Mouse (Mus musculus) kidney, postnatal 25 days (tissue): ENCODE data around the gene Mipol1.
"Not testable (repeated sequence)": the region's sequence is repeated elsewhere in the genome, so short reads cannot be mapped to it uniquely, and the experiment has no call there.

Experiments used
- DNase-seq, 2 experiments: peaks; one replicate each; pipeline ENCODE4 v3.0.0; 2021; ENCODE audit warnings: mixed read lengths in 2 of 2

The Mipol1 gene

DNA sequence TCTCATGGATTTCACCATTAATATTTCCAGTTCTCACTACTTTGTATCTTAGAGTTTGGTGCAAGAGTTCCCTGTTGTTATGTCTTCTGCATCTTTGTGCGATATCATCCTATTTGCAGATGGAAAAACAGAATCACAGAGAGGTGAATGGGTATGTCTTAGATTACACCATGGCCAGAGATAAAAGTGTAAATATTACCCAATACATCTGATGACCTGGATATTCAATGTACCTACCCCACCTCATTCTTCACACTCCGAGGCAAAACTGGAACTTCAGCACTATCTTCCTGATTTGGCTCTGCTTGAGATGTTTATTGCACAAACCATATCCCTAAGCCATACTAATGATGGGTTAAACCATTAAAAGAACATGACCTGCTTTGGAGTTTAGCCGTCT lies 198.0 kb downstream of the Mipol1 start:
- no peak for DNase-seq

DNA sequence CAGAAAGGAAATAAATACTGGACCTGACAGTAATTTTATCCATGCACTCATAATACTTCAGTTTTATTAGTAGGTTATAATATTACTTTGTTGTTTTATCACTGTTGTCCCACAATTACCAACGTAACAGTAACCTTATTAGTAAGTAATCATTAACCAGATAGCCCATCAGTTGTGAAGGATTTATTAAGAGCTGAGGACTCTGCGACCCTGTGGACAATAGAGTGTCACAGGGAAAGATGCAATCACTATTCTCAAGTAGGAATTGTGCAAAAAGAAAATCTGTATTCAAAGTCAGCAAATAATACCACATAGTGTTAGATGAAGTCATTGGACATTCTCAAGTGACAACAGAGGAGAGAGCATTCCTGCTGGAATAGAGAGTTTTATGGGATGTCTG lies 198.5 kb downstream of the Mipol1 start:
- DNase-seq: no peak

DNA sequence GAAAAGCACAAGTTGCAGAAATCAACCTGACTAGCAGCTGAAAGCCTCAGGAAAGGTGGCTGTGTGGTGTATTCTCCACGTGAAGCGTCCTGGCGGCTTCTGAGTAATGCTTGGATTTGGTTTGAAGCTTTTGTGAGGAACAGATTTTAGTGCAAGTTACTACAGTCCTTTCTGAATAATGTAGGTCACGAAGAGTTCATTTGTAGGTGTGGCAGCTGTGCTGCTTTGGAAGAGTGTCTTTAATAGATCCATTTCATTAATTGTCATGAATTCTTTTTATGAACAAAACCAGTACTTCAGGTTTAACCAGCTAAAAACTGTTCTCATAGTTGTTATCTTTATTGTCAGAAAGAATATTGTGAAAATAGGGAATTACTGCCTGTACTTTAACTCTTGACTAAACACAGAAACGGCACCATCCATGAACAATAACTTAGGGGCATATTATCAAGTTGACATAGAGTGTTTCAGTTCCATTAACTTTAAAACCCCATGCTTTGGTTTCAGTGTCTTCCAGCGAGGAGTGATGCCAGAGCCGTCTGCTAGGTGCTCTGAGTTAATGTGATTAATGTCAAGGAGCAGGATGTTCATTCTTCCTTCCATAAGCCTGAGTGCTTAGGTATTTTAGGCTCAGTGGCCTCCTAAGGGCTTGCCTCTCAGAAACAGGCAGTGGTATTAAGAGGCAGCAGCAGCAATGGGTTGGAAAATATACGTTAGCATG lies 206.9 kb downstream of the Mipol1 start:
- not testable (repeated sequence) for DNase-seq

DNA sequence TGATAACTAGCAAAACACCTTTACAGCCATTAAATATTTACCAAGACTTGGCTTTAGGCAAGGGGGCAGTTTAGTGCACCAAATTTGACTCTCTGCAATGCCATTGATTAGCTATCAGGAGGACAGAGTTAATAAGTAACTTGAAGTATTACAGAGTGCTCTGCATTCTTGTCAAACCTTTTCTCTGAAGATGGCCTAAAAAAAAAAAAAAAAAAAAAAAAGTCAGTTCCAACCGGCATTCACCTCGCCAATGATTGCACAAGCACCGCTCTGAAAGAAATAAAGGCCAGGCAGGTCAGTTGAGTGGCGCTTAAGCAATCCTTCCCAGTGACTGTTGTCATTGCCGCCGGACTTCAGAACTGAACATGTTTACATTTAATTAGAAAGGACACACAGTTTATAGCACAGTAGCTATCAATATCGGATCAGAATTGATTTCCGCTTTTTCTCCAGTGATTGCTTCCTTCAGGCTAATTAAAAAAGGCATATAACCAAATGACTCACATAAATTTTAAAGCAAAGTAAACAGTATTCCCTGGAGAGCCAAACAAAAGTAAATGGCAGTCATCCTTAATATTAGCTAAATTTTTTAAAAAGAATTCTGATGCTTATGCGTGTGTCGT lies 214.2 kb downstream of the Mipol1 start:
- DNase-seq: no peak

DNA sequence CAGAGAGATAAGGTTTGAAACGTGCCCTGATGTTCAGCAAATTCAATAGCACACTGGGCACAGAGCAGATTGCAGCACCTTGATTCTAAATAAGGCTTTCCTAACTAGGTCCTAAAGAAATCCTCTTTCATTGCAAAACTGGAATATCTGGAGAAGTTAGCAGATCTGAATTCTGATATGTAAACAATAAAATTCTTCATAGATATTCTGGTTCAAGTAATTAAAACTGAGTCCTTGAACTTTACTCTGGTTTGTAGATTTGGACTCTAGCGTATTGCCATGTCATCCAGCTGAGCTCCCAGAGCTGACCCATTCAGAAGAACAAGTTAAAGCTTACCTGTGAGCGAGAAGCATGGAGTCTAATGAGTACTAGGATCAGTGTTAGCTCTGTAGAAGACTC lies 217.1 kb downstream of the Mipol1 start:
- no peak for DNase-seq

DNA sequence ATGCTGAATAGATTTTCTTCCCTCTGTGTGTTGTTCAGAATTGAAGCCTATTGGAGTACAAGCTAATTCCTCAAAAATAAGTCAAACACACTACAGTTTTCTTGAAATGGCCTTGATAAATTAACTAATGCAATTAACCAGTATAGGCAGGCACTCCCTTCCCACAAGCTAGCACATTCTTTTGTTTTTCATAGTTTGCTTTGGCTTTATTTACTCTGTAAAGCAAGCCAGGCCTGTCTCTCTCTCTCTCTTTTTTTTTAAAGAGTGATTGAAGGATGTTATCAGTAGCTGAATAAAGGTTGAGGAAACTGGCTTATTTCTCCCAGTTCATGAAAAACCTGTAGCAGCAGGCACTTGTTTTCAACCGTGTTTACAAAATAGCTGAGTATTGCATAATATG lies 219.1 kb downstream of the Mipol1 start:
- no peak for DNase-seq

DNA sequence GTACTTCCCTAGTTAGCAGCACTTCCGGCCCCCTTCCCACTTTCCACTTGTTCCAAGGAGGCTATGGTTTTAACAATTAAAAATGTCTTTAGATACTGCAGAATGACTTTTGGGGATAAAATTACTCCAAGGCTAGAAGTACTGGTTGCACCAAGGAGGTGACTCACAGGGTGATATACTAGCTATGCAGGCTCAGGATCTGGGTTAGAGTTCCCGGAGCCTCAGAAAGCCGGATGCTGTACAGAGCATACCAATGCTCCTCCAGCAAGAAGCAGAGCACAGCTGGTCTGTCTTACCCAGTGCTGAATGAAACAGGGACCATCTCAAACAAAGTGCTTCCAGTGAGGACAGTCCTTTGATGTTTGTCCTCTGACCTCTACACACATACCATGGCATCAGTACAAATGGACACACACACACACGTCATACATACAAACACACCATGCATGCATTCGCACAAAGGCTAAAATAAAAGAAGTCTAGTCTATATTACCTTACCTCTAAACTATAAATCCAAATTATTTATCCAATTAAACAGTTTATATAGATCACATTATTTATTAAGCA lies 219.9 kb downstream of the Mipol1 start:
- DNase-seq: no peak

DNA sequence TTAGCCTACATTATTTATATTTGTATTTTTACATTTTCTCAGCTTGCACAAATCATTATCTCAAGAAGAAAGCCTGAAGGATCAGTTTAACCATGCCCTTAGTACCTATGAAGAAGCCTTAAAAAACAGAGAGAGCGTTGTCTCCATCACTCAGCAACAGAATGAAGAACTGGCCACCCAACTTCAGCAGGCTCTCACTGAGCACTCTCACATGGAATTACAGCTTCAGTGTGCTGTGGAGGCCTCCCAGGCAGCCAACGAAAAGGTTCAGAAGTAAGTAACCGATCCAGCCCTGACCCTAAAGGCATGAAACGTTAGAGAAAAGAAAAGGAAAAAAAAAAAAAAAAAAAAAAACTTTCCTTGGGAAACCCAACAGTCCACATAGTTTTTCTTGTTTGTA lies 226.7 kb downstream of the Mipol1 start:
- no peak for DNase-seq

DNA sequence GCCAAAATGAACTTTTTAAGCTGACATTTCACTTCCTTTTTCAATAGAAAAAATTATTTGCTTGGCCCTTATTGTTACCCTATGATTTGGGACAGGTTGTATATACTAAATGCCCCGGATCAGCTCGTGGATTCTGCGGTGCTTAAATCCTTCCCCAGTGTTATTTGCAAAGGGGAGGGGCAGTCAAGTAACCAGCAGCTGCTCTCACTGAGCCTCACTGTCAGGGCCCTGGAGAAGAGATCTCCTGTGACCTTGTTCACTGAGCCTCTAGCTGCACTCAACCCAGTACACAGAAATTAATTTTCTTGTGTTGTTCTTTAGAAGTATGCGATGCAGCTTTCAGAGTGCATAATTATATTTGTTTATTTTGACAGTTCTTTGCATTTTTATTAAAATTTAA lies 227.1 kb downstream of the Mipol1 start:
- DNase-seq: no peak

DNA sequence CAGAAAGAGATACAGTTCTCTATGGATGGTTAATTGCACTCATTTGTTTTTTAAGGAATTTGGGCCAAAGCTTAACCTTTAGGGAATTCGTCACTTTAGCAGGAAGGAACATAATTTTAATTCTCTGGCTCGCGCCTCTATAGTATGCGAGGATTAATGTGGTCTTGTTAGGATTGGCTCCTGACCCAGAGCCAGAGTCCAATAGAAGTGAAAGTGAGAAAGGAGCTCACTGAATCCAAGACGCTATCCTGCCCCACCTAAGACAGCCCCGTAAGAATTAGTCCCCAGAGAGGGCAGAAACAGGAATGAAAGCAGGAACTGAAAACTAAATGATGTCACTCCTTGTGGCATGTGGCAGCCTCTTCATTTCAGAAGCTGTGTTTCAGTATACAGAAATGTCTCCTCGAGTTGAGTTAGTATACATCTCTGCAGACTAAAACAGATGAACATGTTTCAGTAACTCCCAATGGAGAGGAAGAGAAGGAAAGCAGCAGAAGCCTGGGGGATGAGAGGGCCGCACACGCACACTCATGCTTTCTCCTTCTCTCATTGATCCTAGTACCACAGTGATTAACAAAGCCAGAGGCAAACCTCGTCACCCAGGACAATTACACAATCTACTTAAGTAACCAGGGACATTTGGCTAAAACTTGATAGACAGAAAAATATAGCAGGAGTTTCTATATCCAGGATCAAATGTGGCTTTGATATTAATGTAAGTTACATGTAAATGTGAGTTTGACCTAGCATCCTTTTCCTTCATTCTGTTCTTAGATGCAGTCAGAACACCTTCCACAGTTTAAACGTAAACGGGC lies 234.5 kb downstream of the Mipol1 start:
- DNase-seq: no peak

DNA sequence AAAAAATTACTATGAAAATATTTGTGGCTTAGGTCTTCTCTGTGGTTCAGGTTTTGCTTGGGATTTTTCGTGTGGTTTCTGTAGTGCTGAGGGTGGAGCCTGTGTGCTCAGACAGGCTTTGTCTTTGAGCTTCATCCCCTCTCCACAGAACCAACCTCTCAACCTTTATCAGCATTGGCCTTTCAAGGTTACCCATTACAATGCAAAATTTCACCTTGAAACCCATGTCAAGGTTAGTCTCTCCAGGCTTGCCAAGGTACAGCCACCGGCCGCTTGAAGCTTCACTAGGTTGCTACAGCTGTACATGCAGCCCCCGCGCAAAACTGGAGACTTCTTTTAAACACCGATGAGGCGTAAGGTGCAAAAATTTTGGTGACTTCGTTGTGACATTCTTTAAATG lies 241.6 kb downstream of the Mipol1 start:
- DNase-seq: no peak

DNA sequence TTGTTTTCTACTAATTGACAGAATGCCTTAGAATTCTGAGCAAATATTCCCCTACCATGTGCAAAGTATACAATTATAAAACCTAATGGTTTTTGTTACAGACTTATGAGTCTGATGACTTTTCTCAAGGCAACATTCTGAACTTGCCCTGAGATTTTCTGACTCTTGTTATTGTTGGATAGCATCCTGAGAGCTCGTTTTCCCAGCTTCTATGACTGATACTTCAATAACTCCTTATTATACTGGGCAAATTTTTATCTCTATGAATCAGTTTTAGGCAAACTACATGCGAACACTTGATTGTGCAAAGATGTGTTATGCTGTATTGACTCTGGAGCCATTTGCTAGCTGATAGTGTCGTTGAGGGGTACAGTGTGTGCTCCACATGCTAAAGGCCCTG lies 246.6 kb downstream of the Mipol1 start:
- DNase-seq: no peak

DNA sequence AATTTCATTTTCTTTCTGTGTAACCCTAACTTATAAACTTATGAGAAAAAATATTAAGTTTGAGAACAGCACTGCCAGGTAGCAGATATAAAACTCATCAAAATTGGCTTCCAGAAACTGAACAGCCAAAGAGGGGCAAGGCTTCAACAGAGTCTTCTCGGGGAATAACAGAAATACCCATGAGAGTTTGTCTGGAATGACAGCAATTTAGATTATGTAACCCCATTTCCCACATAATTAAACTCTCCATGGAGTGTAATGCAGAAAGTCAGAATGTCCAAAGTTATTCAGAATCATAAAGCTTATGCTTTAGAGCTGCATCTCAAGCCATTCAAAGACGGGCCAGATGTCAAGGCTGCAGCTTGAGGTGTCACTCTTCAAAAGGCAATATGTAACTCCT lies 251.6 kb downstream of the Mipol1 start:
- DNase-seq: no peak

DNA sequence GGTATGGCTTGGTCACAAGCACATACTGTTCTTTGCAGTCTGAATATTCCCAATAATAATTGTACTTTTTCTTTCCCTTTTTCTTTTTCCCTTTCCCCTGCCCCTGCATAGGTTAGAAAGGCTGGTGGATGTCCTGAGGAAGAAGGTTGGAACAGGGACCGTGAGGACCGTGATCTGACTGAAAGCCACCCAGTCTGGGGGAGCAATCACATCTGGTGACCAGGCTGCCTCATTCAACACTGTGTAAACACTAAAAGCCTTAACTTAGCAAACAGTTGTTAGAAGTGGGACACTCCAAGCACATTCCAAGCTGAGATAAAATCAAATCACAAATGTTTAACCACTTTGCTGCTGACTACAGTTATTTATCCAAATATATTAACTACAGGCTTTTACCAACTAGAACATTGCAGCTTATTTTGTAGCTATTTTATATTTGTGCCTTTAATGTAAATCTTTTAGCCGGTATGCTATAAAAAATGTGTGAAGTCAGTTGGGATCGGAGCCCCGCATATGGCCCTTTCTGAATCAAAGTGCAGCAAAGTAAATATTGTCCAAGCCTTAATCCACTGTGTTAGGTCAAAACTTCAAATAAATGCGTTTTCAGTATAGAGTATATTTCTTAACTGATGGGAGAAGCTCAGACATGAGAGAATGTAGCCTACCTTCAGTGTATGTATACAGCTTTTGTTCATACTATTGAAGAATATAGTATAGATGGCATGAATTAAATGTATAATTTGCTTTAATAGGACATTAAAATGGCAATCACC lies 266.3 kb downstream of the Mipol1 start:
- no peak for DNase-seq

DNA sequence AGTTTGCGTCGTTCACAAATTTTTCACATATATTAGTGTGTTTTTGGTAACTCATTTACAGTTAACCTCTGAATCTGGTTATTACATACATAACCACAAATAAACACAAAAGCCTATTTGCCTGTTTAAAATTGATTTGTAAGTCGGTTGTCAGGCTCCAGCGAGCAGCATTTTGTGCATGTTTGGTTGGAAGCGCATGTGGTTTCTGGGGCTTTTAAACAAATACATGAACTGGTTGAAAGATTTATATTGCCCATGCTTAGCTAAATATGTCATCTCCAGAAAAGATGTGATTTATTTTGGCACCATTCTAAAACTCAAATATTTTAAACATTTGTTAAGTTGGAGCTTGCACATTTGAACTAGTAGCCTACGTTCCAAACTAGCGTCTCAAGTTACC lies 270.0 kb downstream of the Mipol1 start:
- no peak for DNase-seq

DNA sequence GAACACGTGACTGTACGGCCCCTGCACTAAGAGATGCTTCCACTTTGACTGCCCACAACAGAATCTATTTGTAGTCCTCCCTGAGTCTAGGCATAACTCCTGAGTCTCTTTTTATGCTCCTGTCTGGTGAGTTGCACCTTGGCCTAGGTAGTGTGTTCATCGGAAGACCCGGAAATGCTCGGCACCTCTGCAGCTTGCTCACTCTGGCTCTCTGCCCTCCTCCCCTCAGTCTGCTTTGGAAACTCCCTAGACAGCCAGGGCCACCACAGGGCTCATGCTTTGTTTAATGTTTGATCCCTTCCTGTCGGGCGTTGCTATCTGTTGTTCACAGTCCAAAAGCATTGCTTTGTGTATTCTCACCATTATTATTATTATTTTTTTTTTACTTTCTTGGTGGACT lies 275.1 kb downstream of the Mipol1 start:
- no peak for DNase-seq

DNA sequence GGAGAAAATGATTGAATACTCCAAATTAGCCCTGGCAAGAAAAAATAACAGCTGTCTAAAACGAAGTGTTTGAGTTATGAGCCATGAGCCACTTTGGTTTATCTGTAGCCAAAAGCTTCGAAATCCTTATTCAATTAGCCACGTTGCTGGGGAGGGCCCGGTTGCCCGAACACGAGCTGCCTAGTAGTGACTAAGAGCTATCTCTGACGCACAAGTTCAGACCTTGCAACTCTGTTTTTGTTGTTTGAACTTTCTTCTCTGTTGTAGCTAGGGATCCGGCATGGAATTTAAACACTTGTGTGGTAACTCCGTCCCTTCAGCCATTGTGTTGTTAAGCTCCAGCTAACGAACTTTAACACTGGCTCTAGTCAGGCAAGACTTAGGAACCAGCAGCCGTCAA lies 278.7 kb downstream of the Mipol1 start:
- DNase-seq: no peak

DNA sequence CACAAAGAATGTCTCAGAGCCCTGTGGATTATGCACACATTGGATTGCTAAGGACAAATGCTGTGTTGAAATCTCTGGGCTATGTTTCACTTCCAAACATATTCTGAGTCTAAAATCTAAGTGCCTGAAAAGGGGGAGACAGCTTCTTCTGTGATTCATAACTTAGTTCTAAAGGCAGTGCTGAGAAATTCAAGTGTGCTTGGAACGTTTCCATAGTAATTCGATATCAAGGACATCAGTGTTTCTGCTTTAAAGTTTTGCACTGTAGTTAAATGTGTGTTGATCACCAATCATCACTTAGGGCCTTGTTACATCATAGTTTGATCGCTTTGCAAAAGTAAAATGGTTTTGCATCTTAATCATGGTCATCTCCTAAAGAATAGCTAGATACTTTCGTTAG lies 279.5 kb downstream of the Mipol1 start:
- DNase-seq: no peak

DNA sequence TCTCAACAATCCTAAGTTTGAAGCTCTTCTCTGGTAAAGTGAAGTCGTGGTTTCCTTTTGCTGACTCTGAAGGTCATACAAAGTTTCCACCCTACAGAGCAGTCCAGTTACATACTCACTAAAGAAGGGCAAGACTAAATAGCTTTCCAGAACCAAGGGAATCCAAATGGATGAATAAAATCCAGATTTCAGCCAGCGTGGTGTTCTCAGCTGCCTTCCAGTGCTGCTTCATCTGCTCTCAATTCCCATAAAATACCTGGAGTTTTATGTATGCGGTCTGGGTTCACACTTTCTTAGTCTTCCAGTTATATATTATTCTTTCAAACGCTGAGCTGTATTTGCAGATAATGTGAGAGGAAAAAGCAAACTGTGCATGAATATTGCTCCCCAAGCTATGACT lies 280.9 kb downstream of the Mipol1 start:
- no peak for DNase-seq

DNA sequence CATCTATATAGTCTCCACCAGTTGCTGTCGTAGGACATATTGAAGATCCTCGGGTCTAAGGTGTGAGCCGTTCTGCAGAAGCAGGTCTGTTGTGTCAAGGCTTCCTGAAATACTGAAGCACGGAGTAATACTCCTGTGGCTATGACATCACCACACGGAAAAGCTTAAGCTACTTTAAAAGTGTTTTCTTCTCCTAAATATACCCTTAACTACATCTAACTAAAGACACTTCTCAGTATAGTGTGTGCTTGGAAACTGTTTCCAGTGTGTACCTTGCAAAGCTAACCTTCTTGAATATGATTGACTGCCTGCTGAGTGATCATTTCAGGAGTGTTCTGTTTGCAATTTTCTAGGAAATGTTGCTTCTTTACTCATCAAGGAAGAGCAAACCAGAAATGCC lies 281.3 kb downstream of the Mipol1 start:
- no peak for DNase-seq

DNA sequence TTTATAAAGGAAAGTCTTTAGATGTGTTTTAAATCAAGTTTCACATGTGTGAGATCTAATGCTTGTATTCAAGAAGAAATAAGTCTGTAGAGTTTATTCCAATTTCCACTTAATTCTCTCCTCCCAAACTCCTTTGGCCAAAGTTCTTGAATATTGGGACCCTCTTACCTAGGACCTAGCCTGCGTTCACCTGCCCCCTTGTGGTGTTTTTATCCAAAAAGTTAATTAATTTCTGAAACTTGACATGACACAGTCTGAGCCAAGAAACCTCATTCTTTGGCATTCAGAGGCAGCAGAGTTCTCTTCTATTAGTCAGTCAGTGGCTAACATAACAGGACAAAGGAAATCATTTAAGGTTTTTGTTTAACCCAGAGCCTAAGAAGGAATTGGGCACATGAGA lies 284.3 kb downstream of the Mipol1 start:
- DNase-seq: no peak

DNA sequence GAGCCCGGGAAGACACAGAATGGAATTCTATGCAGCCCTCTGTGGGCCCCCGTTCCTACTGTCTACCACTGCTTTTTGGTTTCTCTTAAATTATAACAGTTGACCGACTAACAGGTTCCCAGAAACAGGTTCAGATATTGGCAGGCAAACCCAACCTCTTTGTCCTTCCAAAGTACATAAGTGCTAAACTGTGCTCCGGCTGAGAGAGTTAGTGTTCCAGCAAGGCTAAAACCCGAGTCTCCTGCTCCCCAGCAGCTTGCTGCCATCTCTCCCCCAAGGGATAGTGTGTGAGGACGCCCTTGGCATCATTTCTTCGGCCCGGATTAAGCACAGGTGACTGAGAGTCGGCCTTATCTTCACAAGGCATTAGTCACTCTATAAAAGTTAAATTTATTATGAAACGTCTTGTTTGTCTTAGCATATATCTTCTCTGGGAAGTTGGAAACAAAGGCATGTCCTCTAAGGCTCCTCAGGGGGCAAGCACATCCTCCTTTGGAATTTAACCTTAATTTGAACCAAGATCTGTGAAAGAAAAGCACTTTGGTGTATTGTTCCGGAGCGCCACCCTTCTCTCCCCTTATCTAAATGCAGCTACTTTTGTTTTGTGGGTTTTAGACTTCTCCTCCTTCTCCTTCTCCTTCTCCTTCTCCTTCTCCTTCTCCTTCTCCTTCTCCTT lies 285.6 kb downstream of the Mipol1 start:
- no peak for DNase-seq
